Mouse (Mus musculus): ENCODE data around the gene A030005L19Rik. TPM values are rescaled to one million over a fixed set of nuclear protein-coding genes. Genes with fewer than 3 reads are reported as not detected.
"Not testable (repeated sequence)": the region's sequence is repeated elsewhere in the genome, so short reads cannot be mapped to it uniquely, and the experiment has no call there.

The A030005L19Rik gene
- 0.32 TPM in 1 of 2 replicates, not detected in the other for polyA plus RNA-seq (2015; fragmentation: Nextera tagmentation; extraction: Ambion mirVana)

GRCm38 (mm10) chr1:82913025-82913424 lies at the start of gene A030005L19Rik:
A030005L19Rik (plus strand) TSS chr1:82913325.
- ATAC-seq = no peak
- no peaks in the 10 kb centered on the region for H3K4me1 ChIP-seq (replicated peaks; ENCODE audit: control insufficient read depth, insufficient read depth, low read length)
- H3K9ac ChIP-seq (replicated peaks; ENCODE audit: low read depth, low read length) = no peak within 1 kb of the TSS
- H3K4me2 ChIP-seq (ENCODE audit: low read length) = no peak within 1 kb of the TSS
- no peaks in the 10 kb centered on the region for H3K36me3 ChIP-seq (ENCODE audit: control insufficient read depth, insufficient read depth)
- no peaks in the 10 kb centered on the region for H3K27me3 ChIP-seq (replicated peaks; ENCODE audit: control insufficient read depth, insufficient read depth, low read length)
- no peak within 1 kb of the TSS for H3K4me3 ChIP-seq (replicated peaks; ENCODE audit: low read length)
- WGBS = 90% methylated on average over 3 of the region's 3 CpGs
- H3K9me3 ChIP-seq (ENCODE audit: control insufficient read depth, low read length) = no peaks in the 10 kb centered on the region
- no peak within 1 kb of the TSS for H3K27ac ChIP-seq (ENCODE audit: low read length)

- Histone ChIP-seq H3K36me3 (ENCODE audit: control insufficient read depth, insufficient read depth) (peaks cover 8% of the 10 kb centered on the region), H3K4me1 (replicated peaks; ENCODE audit: control insufficient read depth, insufficient read depth, low read length) (no peaks in the 10 kb centered on the region), H3K9me3 (ENCODE audit: control insufficient read depth, low read length) (no peaks in the 10 kb centered on the region), H3K27ac (ENCODE audit: low read length) (no peak overlapping the region), H3K9ac (replicated peaks; ENCODE audit: low read depth, low read length) (no peak overlapping the region), H3K4me3 (replicated peaks; ENCODE audit: low read length) (no peak overlapping the region), H3K27me3 (replicated peaks; ENCODE audit: control insufficient read depth, insufficient read depth, low read length) (no peaks in the 10 kb centered on the region), H3K4me2 (ENCODE audit: low read length) (no peak overlapping the region)
- ATAC-seq = no peak
- 88% methylated on average over 3 of the region's 3 CpGs for WGBS
Measured at GRCm38 (mm10) chr1:82870202-82870601, 42.9 kb upstream of the A030005L19Rik start.

GRCm38 (mm10) chr1:82879172-82879571 lies 34.0 kb upstream of the A030005L19Rik start:
- no peaks in the 10 kb centered on the region for H3K4me1 ChIP-seq (replicated peaks; ENCODE audit: control insufficient read depth, insufficient read depth, low read length)
- WGBS = 83% methylated on average over 2 of the region's 2 CpGs
- no peaks in the 10 kb centered on the region for H3K27me3 ChIP-seq (replicated peaks; ENCODE audit: control insufficient read depth, insufficient read depth, low read length)
- H3K4me2 ChIP-seq (ENCODE audit: low read length) = no peak overlapping the region
- H3K27ac ChIP-seq (ENCODE audit: low read length) = no peak overlapping the region
- no peak for ATAC-seq
- no peaks in the 10 kb centered on the region for H3K9me3 ChIP-seq (ENCODE audit: control insufficient read depth, low read length)
- H3K9ac ChIP-seq (replicated peaks; ENCODE audit: low read depth, low read length) = no peak overlapping the region
- peaks cover 7% of the 10 kb centered on the region; the same call in 1 of the 2 replicates for H3K36me3 ChIP-seq (ENCODE audit: control insufficient read depth, insufficient read depth)
- no peak overlapping the region for H3K4me3 ChIP-seq (replicated peaks; ENCODE audit: low read length)

- Histone ChIP-seq H3K27me3 (replicated peaks; ENCODE audit: control insufficient read depth, insufficient read depth, low read length) (no peaks in the 10 kb centered on the region), H3K9ac (replicated peaks; ENCODE audit: low read depth, low read length) (no peak overlapping the region), H3K36me3 (ENCODE audit: control insufficient read depth, insufficient read depth) (peaks cover 7% of the 10 kb centered on the region; the same call in 1 of the 2 replicates), H3K4me1 (replicated peaks; ENCODE audit: control insufficient read depth, insufficient read depth, low read length) (no peaks in the 10 kb centered on the region), H3K4me3 (replicated peaks; ENCODE audit: low read length) (no peak overlapping the region), H3K27ac (ENCODE audit: low read length) (no peak overlapping the region), H3K4me2 (ENCODE audit: low read length) (no peak overlapping the region), H3K9me3 (ENCODE audit: control insufficient read depth, low read length) (no peaks in the 10 kb centered on the region)
- no peak for ATAC-seq
- WGBS = 69% methylated on average over 8 of the region's 8 CpGs
Measured at GRCm38 (mm10) chr1:82880196-82880595, 32.9 kb upstream of the A030005L19Rik start.

GRCm38 (mm10) chr1:82893269-82893668 lies 19.9 kb upstream of the A030005L19Rik start:
- Histone ChIP-seq H3K9ac (replicated peaks; ENCODE audit: low read depth, low read length) (no peak overlapping the region), H3K27ac (ENCODE audit: low read length) (no peak overlapping the region), H3K4me2 (ENCODE audit: low read length) (no peak overlapping the region), H3K4me1 (replicated peaks; ENCODE audit: control insufficient read depth, insufficient read depth, low read length) (no peaks in the 10 kb centered on the region), H3K27me3 (replicated peaks; ENCODE audit: control insufficient read depth, insufficient read depth, low read length) (no peaks in the 10 kb centered on the region), H3K36me3 (ENCODE audit: control insufficient read depth, insufficient read depth) (peaks cover 8% of the 10 kb centered on the region), H3K4me3 (replicated peaks; ENCODE audit: low read length) (no peak overlapping the region), H3K9me3 (ENCODE audit: control insufficient read depth, low read length) (no peaks in the 10 kb centered on the region)
- 94% methylated on average over 7 of the region's 7 CpGs for WGBS
- no peak for ATAC-seq

GRCm38 (mm10) chr1:82900567-82900966 lies 12.6 kb upstream of the A030005L19Rik start:
- Histone ChIP-seq H3K4me2 (ENCODE audit: low read length) (no peak overlapping the region), H3K4me1 (replicated peaks; ENCODE audit: control insufficient read depth, insufficient read depth, low read length) (no peaks in the 10 kb centered on the region), H3K4me3 (replicated peaks; ENCODE audit: low read length) (no peak overlapping the region), H3K9ac (replicated peaks; ENCODE audit: low read depth, low read length) (no peak overlapping the region), H3K9me3 (ENCODE audit: control insufficient read depth, low read length) (no peaks in the 10 kb centered on the region), H3K36me3 (ENCODE audit: control insufficient read depth, insufficient read depth) (peaks cover 18% of the 10 kb centered on the region), H3K27ac (ENCODE audit: low read length) (no peak overlapping the region), H3K27me3 (replicated peaks; ENCODE audit: control insufficient read depth, insufficient read depth, low read length) (no peaks in the 10 kb centered on the region)
- WGBS = 95% methylated on average over 1 of the region's 1 CpGs
- ATAC-seq = no peak

- WGBS = 94% methylated on average over 3 of the region's 3 CpGs
- Histone ChIP-seq H3K9ac (replicated peaks; ENCODE audit: low read depth, low read length) (no peak overlapping the region), H3K9me3 (ENCODE audit: control insufficient read depth, low read length) (no peaks in the 10 kb centered on the region), H3K4me1 (replicated peaks; ENCODE audit: control insufficient read depth, insufficient read depth, low read length) (no peaks in the 10 kb centered on the region), H3K27ac (ENCODE audit: low read length) (no peak overlapping the region), H3K4me3 (replicated peaks; ENCODE audit: low read length) (no peak overlapping the region), H3K27me3 (replicated peaks; ENCODE audit: control insufficient read depth, insufficient read depth, low read length) (no peaks in the 10 kb centered on the region), H3K36me3 (ENCODE audit: control insufficient read depth, insufficient read depth) (peaks cover 18% of the 10 kb centered on the region), H3K4me2 (ENCODE audit: low read length) (no peak overlapping the region)
- no peak for ATAC-seq
Measured at GRCm38 (mm10) chr1:82901201-82901600, 11.9 kb upstream of the A030005L19Rik start.

GRCm38 (mm10) chr1:82905886-82906285 lies 7.2 kb upstream of the A030005L19Rik start:
- no peaks in the 10 kb centered on the region for H3K9me3 ChIP-seq (ENCODE audit: control insufficient read depth, low read length)
- 45% methylated on average over 3 of the region's 3 CpGs for WGBS
- H3K4me2 ChIP-seq (ENCODE audit: low read length) = no peak overlapping the region
- H3K4me1 ChIP-seq (replicated peaks; ENCODE audit: control insufficient read depth, insufficient read depth, low read length) = no peaks in the 10 kb centered on the region
- no peaks in the 10 kb centered on the region for H3K27me3 ChIP-seq (replicated peaks; ENCODE audit: control insufficient read depth, insufficient read depth, low read length)
- H3K4me3 ChIP-seq (replicated peaks; ENCODE audit: low read length) = no peak overlapping the region
- no peak for ATAC-seq
- H3K27ac ChIP-seq (ENCODE audit: low read length) = no peak overlapping the region
- H3K9ac ChIP-seq (replicated peaks; ENCODE audit: low read depth, low read length) = no peak overlapping the region
- peaks cover 15% of the 10 kb centered on the region for H3K36me3 ChIP-seq (ENCODE audit: control insufficient read depth, insufficient read depth)

GRCm38 (mm10) chr1:82913434-82913833 lies 309 bp downstream of the A030005L19Rik start:
- H3K27me3 ChIP-seq (replicated peaks; ENCODE audit: control insufficient read depth, insufficient read depth, low read length); H3K9me3 ChIP-seq (ENCODE audit: control insufficient read depth, low read length); H3K27ac ChIP-seq (ENCODE audit: low read length); H3K4me1 ChIP-seq (replicated peaks; ENCODE audit: control insufficient read depth, insufficient read depth, low read length); H3K36me3 ChIP-seq (ENCODE audit: control insufficient read depth, insufficient read depth); H3K4me3 ChIP-seq (replicated peaks; ENCODE audit: low read length); H3K4me2 ChIP-seq (ENCODE audit: low read length); ATAC-seq; H3K9ac ChIP-seq (replicated peaks; ENCODE audit: low read depth, low read length): not testable (repeated sequence)
- WGBS = 95% methylated on average over 5 of the region's 5 CpGs

GRCm38 (mm10) chr1:82924650-82925049 lies 11.5 kb downstream of the A030005L19Rik start, which contains the start of gene A030014E15Rik:
A030014E15Rik (plus strand) TSS chr1:82924917.
- Histone ChIP-seq H3K4me2 (ENCODE audit: low read length) (no peak within 1 kb of the TSS), H3K9ac (replicated peaks; ENCODE audit: low read depth, low read length) (no peak within 1 kb of the TSS), H3K9me3 (ENCODE audit: control insufficient read depth, low read length) (no peaks in the 10 kb centered on the region), H3K4me1 (replicated peaks; ENCODE audit: control insufficient read depth, insufficient read depth, low read length) (no peaks in the 10 kb centered on the region), H3K36me3 (ENCODE audit: control insufficient read depth, insufficient read depth) (no peaks in the 10 kb centered on the region), H3K27me3 (replicated peaks; ENCODE audit: control insufficient read depth, insufficient read depth, low read length) (no peaks in the 10 kb centered on the region), H3K4me3 (replicated peaks; ENCODE audit: low read length) (no peak within 1 kb of the TSS), H3K27ac (ENCODE audit: low read length) (no peak within 1 kb of the TSS)
- 94% methylated on average over 6 of the region's 6 CpGs for WGBS
- no peak for ATAC-seq

All from forebrain, embryonic 16.5 days (tissue).